Mouse (Mus musculus): ENCODE results near the gene Sf3b6. TPM values are rescaled to one million over a fixed set of nuclear protein-coding genes. Genes with fewer than 3 reads are reported as not detected.
"Not testable (repeated sequence)": the region's sequence is repeated elsewhere in the genome, so short reads cannot be mapped to it uniquely, and the experiment has no call there.

Gene Sf3b6
- 10 to 100 TPM; 32.5 to 35.7 TPM for total RNA-seq (2021)
- long read RNA-seq, experiment 1, transcript Sf3b6-201 (4 exons, 1,180 nt), result major isoform, 14 of 15 reads
- long read RNA-seq, experiment 1, partial matches to known transcripts, result 0 of 15 reads
- long read RNA-seq, experiment 1, other reads (novel, unspliced or antisense), result 1 of 15 reads
- long read RNA-seq, experiment 2, transcript Sf3b6-201 (4 exons, 1,180 nt), result major isoform, 12 of 12 reads
- long read RNA-seq, experiment 2, partial matches to known transcripts, result 0 of 12 reads
- long read RNA-seq, experiment 2, other reads (novel, unspliced or antisense), result 0 of 12 reads

- peak; percentile 99 for DNase-seq (ENCODE audit: low spot score)
Observed at GRCm38 (mm10) chr12:4817361-4818101, at the start of gene Sf3b6. Gene Sf3b6, plus strand, starts transcription at chr12:4817544.

- DNase-seq (ENCODE audit: low spot score), result peak; percentile 97
Observed at GRCm38 (mm10) chr12:4768492-4769332, 48.6 kb upstream of the Sf3b6 start, which contains the start of the genes Pfn4 and Fam228b. Gene Pfn4, plus strand, starts transcription at chr12:4769022. Gene Fam228b, minus strand, starts transcription at chr12:4769267.

GRCm38 (mm10) chr12:4769333-4769723 is 48.0 kb upstream of the Sf3b6 start:
- DNase-seq (ENCODE audit: low spot score), result no peak

- DNase-seq (ENCODE audit: low spot score), result no peak
Observed at GRCm38 (mm10) chr12:4774895-4775587, 42.3 kb upstream of the Sf3b6 start.

- no peak for DNase-seq (ENCODE audit: low spot score)
Observed at GRCm38 (mm10) chr12:4775588-4775949, 41.8 kb upstream of the Sf3b6 start.

GRCm38 (mm10) chr12:4777734-4778133 is 39.6 kb upstream of the Sf3b6 start:
- no peak for DNase-seq (ENCODE audit: low spot score)

- DNase-seq (ENCODE audit: low spot score), result no peak
Observed at GRCm38 (mm10) chr12:4780245-4780644, 37.1 kb upstream of the Sf3b6 start.

GRCm38 (mm10) chr12:4781270-4781669 is 36.1 kb upstream of the Sf3b6 start:
- no peak for DNase-seq (ENCODE audit: low spot score)

GRCm38 (mm10) chr12:4781725-4782404 is 35.5 kb upstream of the Sf3b6 start:
- DNase-seq (ENCODE audit: low spot score), result not testable (repeated sequence)

GRCm38 (mm10) chr12:4783598-4783997 is 33.7 kb upstream of the Sf3b6 start:
- no peak for DNase-seq (ENCODE audit: low spot score)

GRCm38 (mm10) chr12:4784466-4784865 is 32.9 kb upstream of the Sf3b6 start:
- no peak for DNase-seq (ENCODE audit: low spot score)

- not testable (repeated sequence) for DNase-seq (ENCODE audit: low spot score)
Observed at GRCm38 (mm10) chr12:4788128-4788527, 29.2 kb upstream of the Sf3b6 start.

GRCm38 (mm10) chr12:4793718-4794117 is 23.6 kb upstream of the Sf3b6 start:
- DNase-seq (ENCODE audit: low spot score), result no peak

GRCm38 (mm10) chr12:4797471-4797870 is 19.9 kb upstream of the Sf3b6 start:
- not testable (repeated sequence) for DNase-seq (ENCODE audit: low spot score)

GRCm38 (mm10) chr12:4811036-4811435 is 6.3 kb upstream of the Sf3b6 start:
- no peak for DNase-seq (ENCODE audit: low spot score)

- DNase-seq (ENCODE audit: low spot score), result no peak
Observed at GRCm38 (mm10) chr12:4811705-4812104, 5.6 kb upstream of the Sf3b6 start.

- no peak for DNase-seq (ENCODE audit: low spot score)
Observed at GRCm38 (mm10) chr12:4813636-4814035, 3.7 kb upstream of the Sf3b6 start.

- peak; percentile 5 for DNase-seq (ENCODE audit: low spot score)
Observed at GRCm38 (mm10) chr12:4816680-4817360, 524 bp upstream of the Sf3b6 start.

GRCm38 (mm10) chr12:4827256-4827655 is 9.9 kb downstream of the Sf3b6 start:
- no peak for DNase-seq (ENCODE audit: low spot score)

- no peak for DNase-seq (ENCODE audit: low spot score)
Observed at GRCm38 (mm10) chr12:4836959-4837358, 19.6 kb downstream of the Sf3b6 start.
